Mouse (Mus musculus) bone marrow macrophage, adult 2 months (primary cell): ENCODE data around the gene Eif5. TPM values are rescaled to one million over a fixed set of nuclear protein-coding genes. Genes with fewer than 3 reads are reported as not detected.
"Not testable (repeated sequence)": the region's sequence is repeated elsewhere in the genome, so short reads cannot be mapped to it uniquely, and the experiment has no call there.

Experiments used
- H3K27ac ChIP-seq: 2 replicates; pipeline ENCODE4 v1.5.1; 2012; ENCODE audit warnings: low read depth, low read length; ENCODE audit not compliant: insufficient read depth
- H3K4me1 ChIP-seq: 2 replicates; pipeline ENCODE4 v1.6.1; 2012; ENCODE audit warnings: low read length; ENCODE audit not compliant: control insufficient read depth, insufficient read depth
- H3K4me3 ChIP-seq: 2 replicates; pipeline ENCODE4 v1.5.1; 2012; ENCODE audit warnings: mild to moderate bottlenecking, low read length, moderate library complexity; ENCODE audit not compliant: insufficient read depth
- CTCF ChIP-seq: IDR thresholded peaks from 2 replicates; pipeline ENCODE4 v1.5.1; 2012; ENCODE audit warnings: low read depth, mild to moderate bottlenecking, low read length, moderate library complexity
- POLR2A ChIP-seq: IDR thresholded peaks from 2 replicates; pipeline ENCODE4 v1.6.1; 2012; ENCODE audit warnings: mild to moderate bottlenecking, low read depth, low read length, borderline replicate concordance
- polyA plus RNA-seq: library from polyadenylated mRNA; stranded (reverse); fragments of >200 nt; gene quantifications from 2 replicates; pipeline ENCODE4 v1.2.4, GENCODE M21; 2012; ENCODE audit not compliant: missing spikeins, insufficient read depth, insufficient read length

The Eif5 gene
- polyA plus RNA-seq, 1 experiment: 147 TPM

- Histone ChIP-seq H3K4me3 (no peak overlapping the region), H3K27ac (no peak overlapping the region), H3K4me1 (peaks cover 6% of the 10 kb centered on the region)
- TF ChIP-seq CTCF: no peak
- TF ChIP-seq POLR2A: no peak
Measured at GRCm38 (mm10) chr12:111507962-111508361, 29.9 kb upstream of the Eif5 start.

- not testable (repeated sequence) for H3K4me1 ChIP-seq, H3K4me3 ChIP-seq, H3K27ac ChIP-seq
Measured at GRCm38 (mm10) chr12:111508438-111508837, 29.4 kb upstream of the Eif5 start.

- Histone ChIP-seq H3K27ac (no peak overlapping the region), H3K4me1 (no peaks in the 10 kb centered on the region), H3K4me3 (no peak overlapping the region)
- TF ChIP-seq CTCF: no peak
- TF ChIP-seq POLR2A: no peak
Measured at GRCm38 (mm10) chr12:111512572-111513063, 25.2 kb upstream of the Eif5 start.

GRCm38 (mm10) chr12:111513673-111514072 is 24.1 kb upstream of the Eif5 start:
- Histone ChIP-seq H3K27ac (no peak overlapping the region), H3K4me3 (no peak overlapping the region), H3K4me1 (no peaks in the 10 kb centered on the region)
- TF ChIP-seq POLR2A (no peak), CTCF (no peak)

GRCm38 (mm10) chr12:111514231-111514792 is 23.5 kb upstream of the Eif5 start:
- TF ChIP-seq POLR2A (no peak), CTCF (no peak)
- Histone ChIP-seq H3K4me1 (no peaks in the 10 kb centered on the region), H3K27ac (no peak overlapping the region), H3K4me3 (no peak overlapping the region)

GRCm38 (mm10) chr12:111514874-111515649 is 22.8 kb upstream of the Eif5 start:
- TF ChIP-seq CTCF (no peak), POLR2A (no peak)
- Histone ChIP-seq H3K27ac (no peak overlapping the region), H3K4me3 (no peak overlapping the region), H3K4me1 (no peaks in the 10 kb centered on the region)

GRCm38 (mm10) chr12:111515920-111516319 is 21.9 kb upstream of the Eif5 start:
- TF ChIP-seq POLR2A: no peak
- TF ChIP-seq CTCF: no peak
- H3K4me3 ChIP-seq: no peak overlapping the region
- H3K27ac ChIP-seq: no peak overlapping the region
- H3K4me1 ChIP-seq: no peaks in the 10 kb centered on the region

- no peak for TF ChIP-seq CTCF
- no peak for TF ChIP-seq POLR2A
- H3K27ac ChIP-seq: no peak overlapping the region
- no peaks in the 10 kb centered on the region for H3K4me1 ChIP-seq
- no peak overlapping the region for H3K4me3 ChIP-seq
Measured at GRCm38 (mm10) chr12:111516826-111517225, 21.0 kb upstream of the Eif5 start.

- Histone ChIP-seq H3K27ac (no peak overlapping the region), H3K4me3 (no peak overlapping the region), H3K4me1 (no peaks in the 10 kb centered on the region)
- TF ChIP-seq CTCF (no peak), POLR2A (no peak)
Measured at GRCm38 (mm10) chr12:111517901-111518300, 19.9 kb upstream of the Eif5 start.

GRCm38 (mm10) chr12:111518391-111518790 is 19.4 kb upstream of the Eif5 start:
- Histone ChIP-seq H3K27ac (no peak overlapping the region), H3K4me1 (no peaks in the 10 kb centered on the region), H3K4me3 (no peak overlapping the region)
- TF ChIP-seq CTCF: no peak
- no peak for TF ChIP-seq POLR2A
